27 mouse cellular contexts compared by ENCODE assay signal in the genomic region with DNA sequence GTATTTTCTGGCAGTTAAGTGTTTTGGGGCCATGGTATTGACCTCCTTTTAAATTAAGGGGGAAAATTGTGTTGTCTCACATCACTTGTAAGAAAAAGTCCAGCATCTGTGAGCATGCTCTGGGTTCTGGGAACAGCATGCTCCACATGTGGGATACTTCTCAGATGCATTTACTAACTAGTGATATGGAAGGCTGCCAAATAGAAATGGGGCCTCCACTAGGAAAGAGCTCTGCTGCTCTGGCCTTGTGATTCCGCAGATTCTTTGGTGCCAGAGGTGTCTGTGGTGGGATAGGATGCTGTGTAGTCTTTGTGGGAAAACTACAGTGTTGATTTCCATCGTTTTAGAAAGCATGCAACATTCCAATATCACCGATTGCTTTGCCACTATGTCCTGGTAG.
DNase-seq lines count a peak whose midpoint lies in the region; ATAC-seq lines count a peak whose summit lies in the region.
"Had no signal": no experiment of that assay in that cellular context is flagged by ENCODE, and none has a peak within 500 bp of the region (broad histone marks: within the 10 kb centered on the region; RNA-seq: fewer than 3 reads in every experiment).

No protein-coding gene starts in this region.

- DNase-seq in heart, adult 8-10 months (ENCODE audit: low spot score), result no peak
- DNase-seq in heart, postnatal 4 days, result peak; percentile 4
- DNase-seq in heart, postnatal 25 days (ENCODE audit: low spot score), result no peak
- DNase-seq in 3T3-L1 (ENCODE audit: low read depth, low spot score), result peak; percentile 5
- no peak for DNase-seq in midbrain, embryonic 11.5 days (ENCODE audit: low spot score, missing footprints)
- DNase-seq: adrenal gland, postnatal 36 days; B cell, adult 2 months; cerebellum, adult 11 months; cerebellum, adult 9-11 months; gastrocnemius, adult 2 months; kidney, adult 9 months; kidney, postnatal 25 days; lung, postnatal 4 days; right cerebral cortex, postnatal 14 days; thymus, postnatal 14 days had no signal

- 53% methylated on average over 3 of the region's 3 CpGs for WGBS in heart, embryonic 11.5 days (ENCODE audit: insufficient replicate concordance)
- WGBS in intestine, embryonic 16.5 days, result 63% methylated on average over 3 of the region's 3 CpGs
- 85% methylated on average over 3 of the region's 3 CpGs for WGBS in midbrain, embryonic 11.5 days

- no peak overlapping the region for H3K9ac ChIP-seq in heart, embryonic 11.5 days (ENCODE audit: low read depth, low read length)
- H3K9ac ChIP-seq in intestine, embryonic 16.5 days (ENCODE audit: low read depth, low read length), result no peak overlapping the region
- no peak overlapping the region for H3K9ac ChIP-seq in midbrain, embryonic 11.5 days (ENCODE audit: low read length)
- H3K9ac ChIP-seq: limb, embryonic 12.5 days; liver, embryonic 14.5 days; lung, embryonic 15.5 days; midbrain, embryonic 15.5 days; neural tube, embryonic 12.5 days had no signal

- H3K4me1 ChIP-seq in heart, embryonic 11.5 days (ENCODE audit: control insufficient read depth, insufficient read depth, low read length), result peaks cover 5% of the 10 kb centered on the region; the same call in 1 of the 2 replicates
- no peaks in the 10 kb centered on the region for H3K4me1 ChIP-seq in intestine, embryonic 16.5 days (ENCODE audit: control insufficient read depth, insufficient read depth, low read length)
- H3K4me1 ChIP-seq in midbrain, embryonic 11.5 days (ENCODE audit: control insufficient read depth, insufficient read depth, low read length), result no peaks in the 10 kb centered on the region
- H3K4me1 ChIP-seq: forebrain, embryonic 10.5 days; lung, embryonic 15.5 days; midbrain, embryonic 15.5 days; neural tube, embryonic 12.5 days had no signal

- no peaks in the 10 kb centered on the region for H3K36me3 ChIP-seq in heart, embryonic 11.5 days (ENCODE audit: control insufficient read depth, insufficient read depth, low read length)
- no peaks in the 10 kb centered on the region for H3K36me3 ChIP-seq in intestine, embryonic 16.5 days (ENCODE audit: control insufficient read depth, insufficient read depth, low read length)
- no peaks in the 10 kb centered on the region for H3K36me3 ChIP-seq in midbrain, embryonic 11.5 days (ENCODE audit: control insufficient read depth, insufficient read depth, low read length)
- H3K36me3 ChIP-seq: forebrain, embryonic 10.5 days; G1E; limb, embryonic 12.5 days; lung, embryonic 15.5 days; midbrain, embryonic 15.5 days; neural tube, embryonic 12.5 days had no signal

- H3K27ac ChIP-seq in heart, embryonic 11.5 days (ENCODE audit: low read depth, low read length), result peak overlapping the region; percentile 41; the same call in 1 of the 2 replicates
- H3K27ac ChIP-seq in intestine, embryonic 16.5 days (ENCODE audit: low read length), result no peak overlapping the region
- H3K27ac ChIP-seq in midbrain, embryonic 11.5 days (ENCODE audit: low read depth, low read length), result no peak overlapping the region
- H3K27ac ChIP-seq: forebrain, embryonic 10.5 days; gastrocnemius, adult 2 months; layer of hippocampus, adult 2 months; limb, embryonic 12.5 days; liver, embryonic 14.5 days; lung, embryonic 15.5 days; midbrain, embryonic 15.5 days; neural tube, embryonic 12.5 days had no signal

- H3K4me2 ChIP-seq in heart, embryonic 11.5 days, result no peak overlapping the region
- H3K4me2 ChIP-seq in intestine, embryonic 16.5 days (ENCODE audit: low read depth, low read length), result no peak overlapping the region
- no peak overlapping the region for H3K4me2 ChIP-seq in midbrain, embryonic 11.5 days
- H3K4me2 ChIP-seq: limb, embryonic 12.5 days; lung, embryonic 15.5 days; midbrain, embryonic 15.5 days; neural tube, embryonic 12.5 days had no signal

- no peaks in the 10 kb centered on the region for H3K27me3 ChIP-seq in heart, embryonic 11.5 days (ENCODE audit: control insufficient read depth, insufficient read depth, low read length)
- H3K27me3 ChIP-seq in intestine, embryonic 16.5 days (replicated peaks; ENCODE audit: control insufficient read depth, insufficient read depth, low read length), result no peaks in the 10 kb centered on the region
- H3K27me3 ChIP-seq in midbrain, embryonic 11.5 days (ENCODE audit: control insufficient read depth, insufficient read depth, low read length), result no peaks in the 10 kb centered on the region
- H3K27me3 ChIP-seq: CH12.LX; limb, embryonic 12.5 days; lung, embryonic 15.5 days; midbrain, embryonic 15.5 days; neural tube, embryonic 12.5 days had no signal

- intact Hi-C loops in heart, postnatal 25 days (cut with DNase I), result no loop called here

- no peaks in the 10 kb centered on the region for H3K9me3 ChIP-seq in heart, embryonic 11.5 days (replicated peaks; ENCODE audit: control insufficient read depth, low read length)
- H3K9me3 ChIP-seq in intestine, embryonic 16.5 days (ENCODE audit: control insufficient read depth, low read length), result no peaks in the 10 kb centered on the region
- no peaks in the 10 kb centered on the region for H3K9me3 ChIP-seq in midbrain, embryonic 11.5 days (ENCODE audit: control insufficient read depth, low read length)
- H3K9me3 ChIP-seq: forebrain, embryonic 10.5 days; G1E; limb, embryonic 12.5 days; lung, embryonic 15.5 days; midbrain, embryonic 15.5 days; neural tube, embryonic 12.5 days had no signal

- no peak overlapping the region for H3K4me3 ChIP-seq in heart, embryonic 11.5 days (ENCODE audit: low read depth, low read length)
- no peak overlapping the region for H3K4me3 ChIP-seq in intestine, embryonic 16.5 days (ENCODE audit: low read length)
- no peak overlapping the region for H3K4me3 ChIP-seq in midbrain, embryonic 11.5 days (ENCODE audit: low read depth, low read length)
- H3K4me3 ChIP-seq: forebrain, embryonic 10.5 days; gastrocnemius, adult 2 months; layer of hippocampus, adult 2 months; limb, embryonic 12.5 days; lung, embryonic 15.5 days; midbrain, embryonic 15.5 days; neural tube, embryonic 12.5 days had no signal

- ATAC-seq in heart, embryonic 11.5 days (replicated peaks; ENCODE audit: insufficient number of reproducible peaks, low FRiP score, low TSS enrichment), result 0 out of 2 replicates have a peak, but pooled peaks have one; percentile 7
- peak; percentile 26; the same call in 1 of the 2 replicates for ATAC-seq in intestine, embryonic 16.5 days
- no peak for ATAC-seq in midbrain, embryonic 11.5 days (ENCODE audit: low FRiP score)
- ATAC-seq: midbrain, embryonic 15.5 days; Patski had no signal

Comparison
In these comparisons a context has a peak if more than half of its experiments do, and no peak if none do; other contexts are left out.
1. DNase-seq: peak in heart, postnatal 4 days (single experiment) and 3T3-L1 (single experiment); none in heart, adult 8-10 months (single experiment), heart, postnatal 25 days (single experiment) and midbrain, embryonic 11.5 days (single experiment).